Mouse (Mus musculus) liver, embryonic 12.5 days (tissue): ENCODE results near the gene Arhgap42. TPM values are rescaled to one million over a fixed set of nuclear protein-coding genes. Genes with fewer than 3 reads are reported as not detected.

Source experiments
- ATAC-seq: fragments of 200-750 bp; cut with Nextera tagmentation; 2 replicates; pipeline ENCODE4 v1.8.0; 2017; ENCODE audit warnings: moderate number of reproducible peaks, mild to moderate bottlenecking, moderate library complexity
- H3K27ac ChIP-seq: fragments of 300-500 bp; sonication (generic); 2 replicates; pipeline ENCODE4 v1.5.1; 2016; ENCODE audit warnings: mild to moderate bottlenecking
- H3K27me3 ChIP-seq: fragments of 300-500 bp; sonication (generic); replicated peaks from 2 replicates; pipeline ENCODE4 v1.6.1; 2016; ENCODE audit warnings: mild to moderate bottlenecking, moderate library complexity
- H3K36me3 ChIP-seq: fragments of 300-500 bp; sonication (generic); 2 replicates; pipeline ENCODE4 v1.6.1; 2016; ENCODE audit warnings: mild to moderate bottlenecking, moderate library complexity
- H3K4me1 ChIP-seq: fragments of 300-500 bp; sonication (generic); 2 replicates; pipeline ENCODE4 v1.6.1; 2016
- H3K4me2 ChIP-seq: fragments of 300-500 bp; sonication (generic); 2 replicates; pipeline ENCODE4 v1.6.1; 2016; ENCODE audit warnings: mild to moderate bottlenecking, moderate library complexity
- H3K4me3 ChIP-seq: fragments of 300-500 bp; sonication (generic); 2 replicates; pipeline ENCODE4 v1.5.1; 2016; ENCODE audit warnings: mild to moderate bottlenecking, moderate library complexity
- H3K9ac ChIP-seq: fragments of 300-500 bp; sonication (generic); 2 replicates; pipeline ENCODE4 v1.6.1; 2016; ENCODE audit warnings: mild to moderate bottlenecking, moderate library complexity
- H3K9me3 ChIP-seq: fragments of 300-500 bp; sonication (generic); replicated peaks from 2 replicates; pipeline ENCODE4 v1.6.1; 2016; ENCODE audit warnings: mild to moderate bottlenecking, moderate library complexity
- WGBS: fragments of 180-500 bp; shearing (Covaris S2); methylation state at CpG from one replicate; pipeline ENCODE4 v1.1.7; 2016; ENCODE audit not compliant: insufficient replicate concordance; 5-methylcytosine and 5-hydroxymethylcytosine counted together
- polyA plus RNA-seq: library from polyadenylated mRNA; unstranded; fragments of >200 nt; fragmentation: Nextera tagmentation; extraction: Ambion mirVana; gene quantifications from 2 replicates; pipeline ENCODE4 v1.2.1, GENCODE M21; 2016

Arhgap42 gene
- polyA plus RNA-seq, 1 experiment from 2014 or later: 10.6 TPM

GRCm38 (mm10) chr9:9093096-9093495 lies 145.8 kb downstream of the Arhgap42 start:
- no peaks in the 10 kb centered on the region for H3K27me3 ChIP-seq
- no peak overlapping the region for H3K4me3 ChIP-seq
- H3K27ac ChIP-seq: no peak overlapping the region
- no peak overlapping the region for H3K9ac ChIP-seq
- H3K4me2 ChIP-seq: no peak overlapping the region
- H3K9me3 ChIP-seq: no peaks in the 10 kb centered on the region
- ATAC-seq: no peak
- WGBS: 50% methylated on average over 1 of the region's 1 CpGs
- no peaks in the 10 kb centered on the region for H3K36me3 ChIP-seq
- H3K4me1 ChIP-seq: no peaks in the 10 kb centered on the region

- Histone ChIP-seq H3K4me2 (no peak overlapping the region), H3K27me3 (no peaks in the 10 kb centered on the region), H3K9ac (no peak overlapping the region), H3K36me3 (no peaks in the 10 kb centered on the region), H3K4me1 (no peaks in the 10 kb centered on the region), H3K27ac (no peak overlapping the region), H3K9me3 (no peaks in the 10 kb centered on the region), H3K4me3 (no peak overlapping the region)
- ATAC-seq: no peak
- WGBS: 35% methylated on average over 2 of the region's 2 CpGs
These were observed 155.5 kb downstream of the Arhgap42 start for GRCm38 (mm10) chr9:9083441-9083840.

GRCm38 (mm10) chr9:9052920-9053319 lies 186.0 kb downstream of the Arhgap42 start:
- Histone ChIP-seq H3K36me3 (0 out of 2 replicates have a peak, but pooled peaks cover 4% of the 10 kb centered on the region), H3K27me3 (no peaks in the 10 kb centered on the region), H3K9me3 (no peaks in the 10 kb centered on the region), H3K4me2 (no peak overlapping the region), H3K4me3 (no peak overlapping the region), H3K27ac (no peak overlapping the region), H3K9ac (no peak overlapping the region), H3K4me1 (no peaks in the 10 kb centered on the region)
- no peak for ATAC-seq

- Histone ChIP-seq H3K4me1 (no peaks in the 10 kb centered on the region), H3K27me3 (no peaks in the 10 kb centered on the region), H3K36me3 (no peaks in the 10 kb centered on the region), H3K9me3 (no peaks in the 10 kb centered on the region), H3K27ac (no peak overlapping the region), H3K4me3 (no peak overlapping the region), H3K4me2 (no peak overlapping the region), H3K9ac (no peak overlapping the region)
- no peak for ATAC-seq
- 35% methylated on average over 5 of the region's 5 CpGs for WGBS
These were observed 187.7 kb downstream of the Arhgap42 start for GRCm38 (mm10) chr9:9051184-9051583.

GRCm38 (mm10) chr9:9049202-9049601 lies 189.7 kb downstream of the Arhgap42 start:
- no peak overlapping the region for H3K27ac ChIP-seq
- H3K9me3 ChIP-seq: no peaks in the 10 kb centered on the region
- ATAC-seq: no peak
- H3K36me3 ChIP-seq: no peaks in the 10 kb centered on the region
- no peaks in the 10 kb centered on the region for H3K4me1 ChIP-seq
- H3K9ac ChIP-seq: no peak overlapping the region
- H3K4me3 ChIP-seq: no peak overlapping the region
- H3K27me3 ChIP-seq: no peaks in the 10 kb centered on the region
- no peak overlapping the region for H3K4me2 ChIP-seq
- 37% methylated on average over 3 of the region's 3 CpGs for WGBS

- H3K36me3 ChIP-seq: no peaks in the 10 kb centered on the region
- 76% methylated on average over 7 of the region's 7 CpGs for WGBS
- no peaks in the 10 kb centered on the region for H3K9me3 ChIP-seq
- H3K27me3 ChIP-seq: no peaks in the 10 kb centered on the region
- no peaks in the 10 kb centered on the region for H3K4me1 ChIP-seq
- ATAC-seq: no peak
- H3K9ac ChIP-seq: no peak overlapping the region
- no peak overlapping the region for H3K4me2 ChIP-seq
- no peak overlapping the region for H3K27ac ChIP-seq
- H3K4me3 ChIP-seq: no peak overlapping the region
These were observed 197.9 kb downstream of the Arhgap42 start for GRCm38 (mm10) chr9:9041009-9041408.

- Histone ChIP-seq H3K36me3 (no peaks in the 10 kb centered on the region), H3K9me3 (no peaks in the 10 kb centered on the region), H3K4me3 (no peak overlapping the region), H3K4me2 (no peak overlapping the region), H3K27me3 (no peaks in the 10 kb centered on the region), H3K9ac (no peak overlapping the region), H3K4me1 (no peaks in the 10 kb centered on the region), H3K27ac (no peak overlapping the region)
- 55% methylated on average over 3 of the region's 3 CpGs for WGBS
- ATAC-seq: no peak
These were observed 201.8 kb downstream of the Arhgap42 start for GRCm38 (mm10) chr9:9037017-9037671.

GRCm38 (mm10) chr9:9027904-9028303 lies 211.0 kb downstream of the Arhgap42 start:
- Histone ChIP-seq H3K9ac (no peak overlapping the region), H3K4me3 (no peak overlapping the region), H3K36me3 (no peaks in the 10 kb centered on the region), H3K27me3 (no peaks in the 10 kb centered on the region), H3K27ac (no peak overlapping the region), H3K9me3 (no peaks in the 10 kb centered on the region), H3K4me2 (no peak overlapping the region), H3K4me1 (no peaks in the 10 kb centered on the region)
- ATAC-seq: no peak
- 57% methylated on average over 3 of the region's 3 CpGs for WGBS

- no peak overlapping the region for H3K9ac ChIP-seq
- no peaks in the 10 kb centered on the region for H3K9me3 ChIP-seq
- H3K4me2 ChIP-seq: no peak overlapping the region
- H3K27me3 ChIP-seq: no peaks in the 10 kb centered on the region
- WGBS: 13% methylated on average over 5 of the region's 5 CpGs
- no peaks in the 10 kb centered on the region for H3K4me1 ChIP-seq
- no peak overlapping the region for H3K27ac ChIP-seq
- no peak overlapping the region for H3K4me3 ChIP-seq
- H3K36me3 ChIP-seq: no peaks in the 10 kb centered on the region
- no peak for ATAC-seq
These were observed 211.5 kb downstream of the Arhgap42 start for GRCm38 (mm10) chr9:9027445-9027844.

- H3K4me2 ChIP-seq: no peak overlapping the region
- H3K27me3 ChIP-seq: no peaks in the 10 kb centered on the region
- WGBS: 60% methylated on average over 2 of the region's 2 CpGs
- H3K36me3 ChIP-seq: 0 out of 2 replicates have a peak, but pooled peaks cover 7% of the 10 kb centered on the region
- no peak overlapping the region for H3K9ac ChIP-seq
- no peaks in the 10 kb centered on the region for H3K4me1 ChIP-seq
- H3K4me3 ChIP-seq: no peak overlapping the region
- no peak for ATAC-seq
- no peak overlapping the region for H3K27ac ChIP-seq
- no peaks in the 10 kb centered on the region for H3K9me3 ChIP-seq
These were observed 223.8 kb downstream of the Arhgap42 start for GRCm38 (mm10) chr9:9015108-9015507.

- Histone ChIP-seq H3K27ac (no peak overlapping the region), H3K9ac (no peak overlapping the region), H3K4me1 (no peaks in the 10 kb centered on the region), H3K36me3 (0 out of 2 replicates have a peak, but pooled peaks cover 3% of the 10 kb centered on the region), H3K9me3 (no peaks in the 10 kb centered on the region), H3K27me3 (no peaks in the 10 kb centered on the region), H3K4me3 (no peak overlapping the region), H3K4me2 (no peak overlapping the region)
- ATAC-seq: no peak
These were observed 237.7 kb downstream of the Arhgap42 start for GRCm38 (mm10) chr9:9001170-9001569.

- Histone ChIP-seq H3K27ac (no peak overlapping the region), H3K4me2 (no peak overlapping the region), H3K4me3 (no peak overlapping the region), H3K9ac (no peak overlapping the region), H3K36me3 (no peaks in the 10 kb centered on the region), H3K4me1 (no peaks in the 10 kb centered on the region), H3K27me3 (no peaks in the 10 kb centered on the region), H3K9me3 (no peaks in the 10 kb centered on the region)
- WGBS: 46% methylated on average over 2 of the region's 2 CpGs
- no peak for ATAC-seq
These were observed 242.4 kb downstream of the Arhgap42 start for GRCm38 (mm10) chr9:8996494-8996893.

GRCm38 (mm10) chr9:8982315-8982714 lies 256.6 kb downstream of the Arhgap42 start:
- Histone ChIP-seq H3K4me3 (no peak overlapping the region), H3K4me2 (no peak overlapping the region), H3K9ac (no peak overlapping the region), H3K36me3 (no peaks in the 10 kb centered on the region), H3K27me3 (no peaks in the 10 kb centered on the region), H3K9me3 (no peaks in the 10 kb centered on the region), H3K27ac (no peak overlapping the region), H3K4me1 (no peaks in the 10 kb centered on the region)
- no peak for ATAC-seq
- 49% methylated on average over 3 of the region's 3 CpGs for WGBS
